Comparison of ENCODE assay signal across 16 mouse cellular contexts in genomic region chr7:79507756-79508155, GRCm38 (mm10). TPM values are rescaled to one million over a fixed set of nuclear protein-coding genes. Genes with fewer than 3 reads are reported as not detected.
DNase-seq lines count a peak whose midpoint lies in the region; ATAC-seq and TF ChIP-seq lines count a peak whose summit lies in the region.
"Had no signal": no experiment of that assay in that cellular context is flagged by ENCODE, and none has a peak within 500 bp of the region (broad histone marks: within the 10 kb centered on the region; RNA-seq: fewer than 3 reads in every experiment).

No protein-coding gene starts in this region.

- peaks cover 37% of the 10 kb centered on the region for H3K27me3 ChIP-seq in forebrain, embryonic 12.5 days
- no peaks in the 10 kb centered on the region for H3K27me3 ChIP-seq in hindbrain, embryonic 15.5 days
- H3K27me3 ChIP-seq in neural tube, embryonic 12.5 days (replicated peaks) = peaks cover 34% of the 10 kb centered on the region
- peaks cover 49% of the 10 kb centered on the region for H3K27me3 ChIP-seq in stomach, postnatal 0 days (ENCODE audit: control insufficient read depth, insufficient read depth, low read length)

- H3K4me3 ChIP-seq in layer of hippocampus, adult 2 months = peak overlapping the region; percentile 85
- peak overlapping the region; percentile 95 for H3K4me3 ChIP-seq in forebrain, embryonic 12.5 days (replicated peaks)
- H3K4me3 ChIP-seq in hindbrain, embryonic 15.5 days = peak overlapping the region; percentile 90
- peak overlapping the region; percentile 87 for H3K4me3 ChIP-seq in neural tube, embryonic 12.5 days
- H3K4me3 ChIP-seq in stomach, postnatal 0 days (ENCODE audit: low read depth, low read length) = no peak overlapping the region
- H3K4me3 ChIP-seq: myocyte had no signal

- TF ChIP-seq CTCF in layer of hippocampus, adult 2 months (conservative IDR thresholded peaks at IDR 0.05) = no peak
- TF ChIP-seq CTCF in stomach, postnatal 0 days (IDR thresholded peaks at IDR 0.05; ENCODE audit: low read depth) = no peak

- peak overlapping the region; percentile 97 for H3K27ac ChIP-seq in layer of hippocampus, adult 2 months
- H3K27ac ChIP-seq in forebrain, embryonic 12.5 days = peak overlapping the region; percentile 100
- peak overlapping the region; percentile 97 for H3K27ac ChIP-seq in hindbrain, embryonic 15.5 days (replicated peaks)
- H3K27ac ChIP-seq in neural tube, embryonic 12.5 days = peak overlapping the region; percentile 98
- no peak overlapping the region for H3K27ac ChIP-seq in stomach, postnatal 0 days (replicated peaks)
- H3K27ac ChIP-seq: embryonic facial prominence, embryonic 15.5 days; heart, embryonic 10.5 days; limb, embryonic 10.5 days; liver, embryonic 14.5 days had no signal

- WGBS in forebrain, embryonic 12.5 days = 5% methylated on average over 1 of the region's 1 CpGs
- WGBS in hindbrain, embryonic 15.5 days = 8% methylated on average over 1 of the region's 1 CpGs
- WGBS in neural tube, embryonic 12.5 days = 9% methylated on average over 1 of the region's 1 CpGs
- WGBS in stomach, postnatal 0 days = 14% methylated on average over 1 of the region's 1 CpGs

- DNase-seq in layer of hippocampus, adult 2 months (ENCODE audit: low spot score in 2 of 2) = no peak
- DNase-seq in layer of hippocampus, adult 18-20 months (ENCODE audit: low spot score in 2 of 2) = no peak
- DNase-seq in spleen, postnatal 14 days (ENCODE audit: low spot score in 2 of 2) = no peak
- no peak for DNase-seq in layer of hippocampus, adult 11-12 months (ENCODE audit: low spot score)
- no peak for DNase-seq in stomach, postnatal 0 days (ENCODE audit: low spot score)
- DNase-seq: lung, postnatal 36 days; thymus, postnatal 36 days had no signal

- peak overlapping the region; percentile 94 for H3K4me2 ChIP-seq in forebrain, embryonic 12.5 days
- H3K4me2 ChIP-seq in hindbrain, embryonic 15.5 days = peak overlapping the region; percentile 87
- peak overlapping the region; percentile 90 for H3K4me2 ChIP-seq in neural tube, embryonic 12.5 days (replicated peaks)
- no peak overlapping the region for H3K4me2 ChIP-seq in stomach, postnatal 0 days (replicated peaks; ENCODE audit: low read depth)

- peaks cover 53% of the 10 kb centered on the region for H3K36me3 ChIP-seq in forebrain, embryonic 12.5 days (replicated peaks)
- no peaks in the 10 kb centered on the region for H3K36me3 ChIP-seq in hindbrain, embryonic 15.5 days
- H3K36me3 ChIP-seq in neural tube, embryonic 12.5 days = peaks cover 32% of the 10 kb centered on the region
- H3K36me3 ChIP-seq in stomach, postnatal 0 days (ENCODE audit: control insufficient read depth, insufficient read depth, low read length) = no peaks in the 10 kb centered on the region
- H3K36me3 ChIP-seq: embryonic facial prominence, embryonic 15.5 days; G1E; heart, embryonic 10.5 days; limb, embryonic 10.5 days had no signal

- no peak for TF ChIP-seq EP300 in stomach, postnatal 0 days (optimal IDR thresholded peaks at IDR 0.05)

- ATAC-seq in forebrain, embryonic 12.5 days (ENCODE audit: low FRiP score) = no peak
- no peak for ATAC-seq in hindbrain, embryonic 15.5 days (ENCODE audit: low FRiP score, low read depth)
- no peak for ATAC-seq in neural tube, embryonic 12.5 days (ENCODE audit: low FRiP score, low read depth)
- ATAC-seq in stomach, postnatal 0 days (ENCODE audit: low FRiP score, low TSS enrichment) = no peak

- no peaks in the 10 kb centered on the region for H3K9me3 ChIP-seq in forebrain, embryonic 12.5 days
- H3K9me3 ChIP-seq in hindbrain, embryonic 15.5 days = no peaks in the 10 kb centered on the region
- H3K9me3 ChIP-seq in neural tube, embryonic 12.5 days = no peaks in the 10 kb centered on the region
- no peaks in the 10 kb centered on the region for H3K9me3 ChIP-seq in stomach, postnatal 0 days (ENCODE audit: control insufficient read depth, low read length)
- H3K9me3 ChIP-seq: embryonic facial prominence, embryonic 15.5 days; G1E; heart, embryonic 10.5 days; limb, embryonic 10.5 days had no signal

- peaks cover 79% of the 10 kb centered on the region for H3K4me1 ChIP-seq in forebrain, embryonic 12.5 days
- H3K4me1 ChIP-seq in hindbrain, embryonic 15.5 days (replicated peaks) = peaks cover 77% of the 10 kb centered on the region
- peaks cover 32% of the 10 kb centered on the region for H3K4me1 ChIP-seq in neural tube, embryonic 12.5 days
- H3K4me1 ChIP-seq in stomach, postnatal 0 days (replicated peaks; ENCODE audit: control insufficient read depth, insufficient read depth) = no peaks in the 10 kb centered on the region

- H3K9ac ChIP-seq in forebrain, embryonic 12.5 days = peak overlapping the region; percentile 100
- H3K9ac ChIP-seq in hindbrain, embryonic 15.5 days = peak overlapping the region; percentile 99
- peak overlapping the region; percentile 100 for H3K9ac ChIP-seq in neural tube, embryonic 12.5 days
- no peak overlapping the region for H3K9ac ChIP-seq in stomach, postnatal 0 days (ENCODE audit: low read length)
- H3K9ac ChIP-seq: embryonic facial prominence, embryonic 15.5 days; liver, embryonic 14.5 days had no signal

RNA-seq across cellular contexts. Expression of gene Polg, which starts 41.6 kb away (rescaled TPM):
- 100 to 1,000 TPM in 1 of 2 experiments, 10 to 100 TPM in 1; 76.5 to 101 TPM for total RNA-seq in layer of hippocampus, adult 2 months (2021)
- 10 to 100 TPM; 81.6 to 81.7 TPM for total RNA-seq in layer of hippocampus, adult 18-20 months (2021)
- 41.7 and 45.1 TPM in 2 replicates for polyA plus RNA-seq in forebrain, embryonic 12.5 days (2016; fragmentation: Nextera tagmentation; extraction: Ambion mirVana)
- 26.5 and 27.0 TPM in 2 replicates for polyA plus RNA-seq in hindbrain, embryonic 15.5 days (2015; fragmentation: Nextera tagmentation; extraction: Ambion mirVana)
- polyA plus RNA-seq in neural tube, embryonic 12.5 days (2016; fragmentation: Nextera tagmentation; extraction: Ambion mirVana) = 45.6 and 48.5 TPM in 2 replicates
- 13.9 and 18.5 TPM in 2 replicates for polyA plus RNA-seq in stomach, postnatal 0 days (2015; fragmentation: Nextera tagmentation; extraction: Ambion mirVana)
